Mouse (Mus musculus) midbrain, embryonic 13.5 days (tissue): ENCODE measurements around the gene Hoxb8. TPM values are rescaled to one million over a fixed set of nuclear protein-coding genes. Genes with fewer than 3 reads are reported as not detected.

Experiments
- ATAC-seq: fragments of 200-750 bp; cut with Nextera tagmentation; 2 replicates; pipeline ENCODE4 v1.8.0; 2017; ENCODE audit warnings: mild to moderate bottlenecking, moderate TSS enrichment, moderate library complexity
- H3K27ac ChIP-seq: fragments of 300-500 bp; sonication (generic); 2 replicates; pipeline ENCODE4 v1.5.1; 2015; ENCODE audit warnings: inconsistent platforms, mild to moderate bottlenecking, moderate library complexity
- H3K27me3 ChIP-seq: fragments of 300-500 bp; sonication (generic); 2 replicates; pipeline ENCODE4 v1.6.1; 2015; ENCODE audit warnings: mild to moderate bottlenecking, inconsistent platforms
- H3K36me3 ChIP-seq: fragments of 300-500 bp; sonication (generic); 2 replicates; pipeline ENCODE4 v1.6.1; 2015; ENCODE audit warnings: mild to moderate bottlenecking, inconsistent platforms
- H3K4me1 ChIP-seq: fragments of 300-500 bp; sonication (generic); replicated peaks from 2 replicates; pipeline ENCODE4 v1.6.1; 2015; ENCODE audit warnings: inconsistent platforms
- H3K4me2 ChIP-seq: fragments of 300-500 bp; sonication (generic); replicated peaks from 2 replicates; pipeline ENCODE4 v1.6.1; 2015; ENCODE audit warnings: moderate library complexity, mild to moderate bottlenecking, inconsistent platforms
- H3K4me3 ChIP-seq: fragments of 300-500 bp; sonication (generic); replicated peaks from 2 replicates; pipeline ENCODE4 v1.5.1; 2015; ENCODE audit warnings: mild to moderate bottlenecking, inconsistent platforms
- H3K9ac ChIP-seq: fragments of 300-500 bp; sonication (generic); replicated peaks from 2 replicates; pipeline ENCODE4 v1.6.1; 2015; ENCODE audit warnings: mild to moderate bottlenecking, inconsistent platforms
- H3K9me3 ChIP-seq: fragments of 300-500 bp; sonication (generic); 2 replicates; pipeline ENCODE4 v1.6.1; 2016; ENCODE audit warnings: mild to moderate bottlenecking, inconsistent platforms
- WGBS: fragments of 180-500 bp; shearing (Covaris S2); methylation state at CpG from one replicate; pipeline ENCODE4 v1.1.7; 2015; 5-methylcytosine and 5-hydroxymethylcytosine counted together
- polyA plus RNA-seq: library from polyadenylated mRNA; unstranded; fragments of >200 nt; fragmentation: Nextera tagmentation; extraction: Ambion mirVana; gene quantifications from 2 replicates; pipeline ENCODE4 v1.2.1, GENCODE M21; 2015

Gene Hoxb8
- polyA plus RNA-seq, 1 experiment from 2014 or later, result not detected

DNA sequence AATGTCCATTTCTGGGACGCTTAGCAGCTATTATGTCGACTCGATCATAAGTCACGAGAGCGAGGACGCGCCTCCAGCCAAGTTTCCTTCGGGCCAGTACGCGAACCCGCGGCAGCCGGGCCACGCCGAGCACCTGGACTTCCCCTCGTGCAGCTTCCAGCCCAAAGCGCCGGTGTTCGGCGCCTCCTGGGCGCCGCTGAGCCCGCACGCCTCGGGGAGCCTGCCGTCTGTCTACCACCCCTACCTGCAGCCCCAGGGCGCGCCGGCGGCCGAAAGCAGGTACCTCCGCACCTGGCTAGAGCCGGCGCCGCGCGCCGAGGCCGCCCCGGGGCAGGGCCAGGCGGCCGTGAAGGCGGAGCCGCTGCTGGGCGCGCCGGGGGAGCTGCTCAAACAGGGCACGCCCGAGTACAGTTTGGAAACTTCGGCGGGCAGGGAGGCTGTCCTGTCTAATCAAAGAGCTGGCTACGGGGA lies 10.1 kb upstream of the Hoxb8 start:
- peaks cover 100% of the 10 kb centered on the region for H3K27me3 ChIP-seq
- H3K4me3 ChIP-seq, result 0 out of 2 replicates have a peak overlapping the region, but pooled peaks have one; percentile 5
- no peaks in the 10 kb centered on the region for H3K9me3 ChIP-seq
- ATAC-seq, result no peak
- no peak overlapping the region for H3K4me2 ChIP-seq
- H3K9ac ChIP-seq, result no peak overlapping the region
- WGBS, result under 1% methylated on average over 52 of the region's 52 CpGs
- H3K36me3 ChIP-seq, result no peaks in the 10 kb centered on the region
- H3K4me1 ChIP-seq, result peaks cover 6% of the 10 kb centered on the region
- H3K27ac ChIP-seq, result no peak overlapping the region

DNA sequence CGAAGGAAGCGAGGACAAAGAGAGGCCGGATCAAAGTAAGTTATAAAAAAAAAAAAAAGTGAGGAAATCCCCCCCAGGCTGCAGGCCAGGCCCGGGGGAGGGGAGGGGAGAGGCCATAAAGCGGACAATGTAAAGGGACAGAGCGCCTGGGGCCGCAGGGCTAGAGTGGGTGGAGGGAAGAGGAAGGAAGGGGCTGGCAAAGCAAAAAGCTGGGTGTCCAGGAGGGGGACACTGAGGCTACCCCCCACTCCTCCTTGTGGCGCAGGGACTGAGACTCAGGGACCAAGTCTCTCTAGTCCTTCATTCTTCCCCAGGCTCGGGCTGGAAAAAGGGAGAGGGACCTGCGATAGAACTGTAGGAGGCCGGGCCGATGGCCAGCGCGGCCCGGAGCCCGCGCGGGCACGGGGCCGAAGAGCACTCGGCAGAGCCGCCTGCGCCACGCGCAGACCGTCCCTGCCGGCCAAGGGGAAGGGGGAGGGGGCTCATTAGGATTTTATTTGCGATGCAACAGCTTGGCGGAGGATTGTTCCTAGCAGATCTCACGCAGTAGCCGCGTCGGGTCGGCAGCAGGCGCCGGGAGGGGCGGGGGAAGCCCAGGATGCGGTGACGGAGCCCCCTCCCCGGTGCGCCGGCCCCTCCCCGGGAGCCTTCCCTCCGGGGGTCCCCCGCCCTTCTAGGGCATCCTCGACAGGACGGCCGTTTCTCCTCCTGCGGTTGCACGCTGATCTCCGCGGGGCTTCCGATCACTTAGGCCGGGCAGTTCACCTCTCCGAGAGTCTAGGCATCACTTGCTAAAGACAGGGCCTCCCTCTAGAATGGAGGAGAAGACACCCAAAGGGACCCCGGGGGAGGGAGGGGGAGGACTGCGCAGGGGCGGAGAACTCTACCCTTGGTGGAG lies 9.4 kb upstream of the Hoxb8 start:
- Histone ChIP-seq H3K9me3 (no peaks in the 10 kb centered on the region), H3K4me1 (peaks cover 6% of the 10 kb centered on the region), H3K27ac (no peak overlapping the region), H3K36me3 (no peaks in the 10 kb centered on the region), H3K9ac (no peak overlapping the region), H3K4me3 (peak overlapping the region; percentile 6; the same call in 1 of the 2 replicates), H3K4me2 (peak overlapping the region; percentile 9; the same call in 1 of the 2 replicates), H3K27me3 (peaks cover 100% of the 10 kb centered on the region)
- under 1% methylated on average over 56 of the region's 58 CpGs for WGBS
- ATAC-seq, result no peak

DNA sequence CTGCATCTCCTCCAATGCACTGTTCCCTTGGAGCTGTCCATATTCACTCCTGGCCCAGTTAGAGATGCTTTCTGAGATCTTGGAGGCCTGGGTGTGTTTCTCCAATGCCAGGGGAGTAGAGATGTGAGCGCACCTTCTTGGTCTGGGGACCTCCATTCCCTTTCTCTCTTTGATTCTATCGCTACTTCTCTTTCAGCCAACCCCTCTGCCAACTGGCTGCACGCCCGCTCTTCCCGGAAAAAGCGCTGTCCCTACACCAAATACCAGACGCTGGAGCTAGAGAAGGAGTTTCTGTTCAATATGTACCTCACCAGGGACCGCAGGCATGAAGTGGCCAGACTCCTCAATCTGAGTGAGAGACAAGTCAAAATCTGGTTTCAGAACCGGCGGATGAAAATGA lies 7.3 kb upstream of the Hoxb8 start:
- Histone ChIP-seq H3K4me2 (no peak overlapping the region), H3K9me3 (no peaks in the 10 kb centered on the region), H3K36me3 (no peaks in the 10 kb centered on the region), H3K4me3 (no peak overlapping the region), H3K27me3 (peaks cover 99% of the 10 kb centered on the region), H3K9ac (no peak overlapping the region), H3K27ac (no peak overlapping the region), H3K4me1 (peaks cover 6% of the 10 kb centered on the region)
- ATAC-seq, result no peak
- WGBS, result 3% methylated on average over 10 of the region's 10 CpGs

DNA sequence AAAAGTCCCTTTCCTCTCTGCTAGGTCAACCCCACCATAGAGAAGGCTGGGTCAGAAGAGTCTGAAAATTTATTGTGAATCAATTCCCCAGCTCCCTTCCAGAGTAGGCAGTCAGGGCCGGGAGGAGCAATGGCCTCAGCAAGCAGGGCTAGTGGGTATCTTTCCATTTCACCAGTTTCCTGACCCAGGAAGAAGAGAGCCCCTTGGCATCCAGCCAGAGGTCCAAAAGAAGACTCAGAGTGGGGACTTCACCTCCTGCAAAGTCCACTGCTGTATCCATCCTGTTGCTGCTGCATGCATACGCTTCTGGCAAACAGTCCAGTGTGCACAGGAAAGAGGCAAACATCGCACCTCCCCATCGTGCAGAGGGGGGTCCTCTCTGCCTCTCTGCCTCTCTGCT lies 5.8 kb upstream of the Hoxb8 start:
- Histone ChIP-seq H3K4me1 (peaks cover 6% of the 10 kb centered on the region), H3K27me3 (peaks cover 99% of the 10 kb centered on the region), H3K36me3 (no peaks in the 10 kb centered on the region), H3K9ac (no peak overlapping the region), H3K4me2 (no peak overlapping the region), H3K4me3 (no peak overlapping the region), H3K9me3 (no peaks in the 10 kb centered on the region), H3K27ac (no peak overlapping the region)
- no peak for ATAC-seq
- 14% methylated on average over 4 of the region's 4 CpGs for WGBS

DNA sequence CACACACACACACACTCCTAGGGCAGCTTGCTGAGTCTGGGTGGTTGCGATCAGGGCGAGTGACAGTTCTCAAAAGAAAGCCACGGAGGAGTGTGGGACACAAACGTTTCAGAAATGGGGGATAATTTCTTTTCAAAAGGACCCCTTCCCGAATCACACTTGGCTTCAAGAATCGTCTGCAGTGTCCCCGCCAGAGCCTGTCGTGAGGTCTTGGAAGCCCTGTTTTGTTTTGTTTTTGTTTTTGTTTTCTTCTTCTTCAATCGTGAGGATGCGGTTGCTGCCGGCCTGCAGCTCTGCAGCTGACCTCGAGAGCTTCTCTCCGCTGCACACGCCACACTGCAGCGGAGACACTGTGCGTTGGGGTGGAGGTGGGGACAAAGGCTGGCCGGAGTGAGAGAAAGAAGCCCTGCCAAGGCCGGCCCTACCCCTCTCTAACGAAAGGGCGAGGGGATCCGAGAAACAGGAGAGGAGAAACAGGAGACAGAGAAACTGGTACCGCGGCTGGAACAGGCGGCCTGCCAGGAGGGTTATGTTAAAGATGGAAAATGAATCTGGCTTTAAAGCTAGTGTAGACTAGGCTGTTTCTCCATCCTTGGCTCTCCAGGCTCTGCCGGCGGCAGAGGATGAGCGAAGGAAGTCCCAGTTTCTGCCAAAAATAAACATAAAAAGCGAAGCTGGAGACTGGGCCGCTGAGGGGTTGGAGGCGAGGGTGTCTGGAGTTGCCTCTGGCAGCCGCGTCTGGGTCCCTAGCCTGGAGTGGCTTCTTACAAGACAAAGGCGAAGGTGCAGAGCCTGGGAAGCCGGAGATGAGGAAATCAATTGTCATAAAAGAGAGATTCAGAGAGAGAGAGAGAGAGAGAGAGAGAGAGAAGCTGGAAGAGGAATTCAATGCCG lies 4.3 kb upstream of the Hoxb8 start:
- H3K9ac ChIP-seq, result no peak overlapping the region
- no peaks in the 10 kb centered on the region for H3K36me3 ChIP-seq
- no peak overlapping the region for H3K4me3 ChIP-seq
- no peak for ATAC-seq
- 1% methylated on average over 35 of the region's 35 CpGs for WGBS
- no peak overlapping the region for H3K4me2 ChIP-seq
- peaks cover 2% of the 10 kb centered on the region for H3K4me1 ChIP-seq
- H3K27ac ChIP-seq, result no peak overlapping the region
- H3K27me3 ChIP-seq, result peaks cover 98% of the 10 kb centered on the region
- no peaks in the 10 kb centered on the region for H3K9me3 ChIP-seq

DNA sequence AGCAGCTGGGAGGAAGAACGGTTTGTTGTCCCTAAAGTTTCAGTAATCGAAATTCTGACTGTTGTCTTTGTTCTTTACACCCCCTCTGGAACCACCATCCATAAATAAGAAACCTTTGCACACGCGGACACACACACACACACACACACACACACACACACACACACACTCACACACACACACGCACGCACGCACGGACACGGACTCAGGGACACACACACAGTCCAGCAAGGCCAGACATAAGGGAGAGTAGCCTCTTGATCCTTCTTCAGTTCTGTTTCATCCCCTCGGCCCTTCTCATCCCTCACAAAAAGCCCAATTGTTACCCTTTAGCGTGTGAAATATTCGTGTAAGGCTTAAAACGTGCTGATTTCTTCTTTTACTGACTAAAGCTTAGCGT lies 3.4 kb upstream of the Hoxb8 start:
- H3K27me3 ChIP-seq, result peaks cover 98% of the 10 kb centered on the region
- no peak overlapping the region for H3K4me2 ChIP-seq
- H3K36me3 ChIP-seq, result no peaks in the 10 kb centered on the region
- H3K4me3 ChIP-seq, result no peak overlapping the region
- WGBS, result 15% methylated on average over 14 of the region's 14 CpGs
- no peak for ATAC-seq
- no peaks in the 10 kb centered on the region for H3K4me1 ChIP-seq
- H3K27ac ChIP-seq, result no peak overlapping the region
- H3K9ac ChIP-seq, result no peak overlapping the region
- no peaks in the 10 kb centered on the region for H3K9me3 ChIP-seq

DNA sequence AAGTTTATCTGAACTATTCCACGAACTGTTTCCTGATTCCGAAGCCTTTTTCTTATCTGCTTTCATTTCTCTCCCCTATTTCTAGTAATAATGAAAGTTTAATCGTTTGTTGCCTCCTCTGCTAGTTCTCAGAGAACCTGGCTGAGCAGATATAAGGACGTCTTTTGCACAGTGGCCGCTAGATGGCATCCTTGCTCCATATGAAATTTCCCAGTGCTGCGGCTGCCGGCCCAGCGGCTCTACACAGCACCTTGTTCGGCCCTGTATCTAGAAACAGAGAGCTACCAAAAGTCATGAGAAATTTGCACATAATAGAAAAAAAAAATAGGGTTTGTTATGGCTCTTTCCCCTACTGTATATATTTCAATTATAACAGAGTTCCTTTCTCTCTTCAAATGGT lies 2.9 kb upstream of the Hoxb8 start:
- Histone ChIP-seq H3K36me3 (no peaks in the 10 kb centered on the region), H3K27ac (no peak overlapping the region), H3K9ac (no peak overlapping the region), H3K4me3 (no peak overlapping the region), H3K4me1 (no peaks in the 10 kb centered on the region), H3K4me2 (no peak overlapping the region), H3K27me3 (peaks cover 98% of the 10 kb centered on the region), H3K9me3 (no peaks in the 10 kb centered on the region)
- under 1% methylated on average over 9 of the region's 9 CpGs for WGBS
- 0 out of 2 replicates have a peak, but pooled peaks have one; percentile 60 for ATAC-seq

DNA sequence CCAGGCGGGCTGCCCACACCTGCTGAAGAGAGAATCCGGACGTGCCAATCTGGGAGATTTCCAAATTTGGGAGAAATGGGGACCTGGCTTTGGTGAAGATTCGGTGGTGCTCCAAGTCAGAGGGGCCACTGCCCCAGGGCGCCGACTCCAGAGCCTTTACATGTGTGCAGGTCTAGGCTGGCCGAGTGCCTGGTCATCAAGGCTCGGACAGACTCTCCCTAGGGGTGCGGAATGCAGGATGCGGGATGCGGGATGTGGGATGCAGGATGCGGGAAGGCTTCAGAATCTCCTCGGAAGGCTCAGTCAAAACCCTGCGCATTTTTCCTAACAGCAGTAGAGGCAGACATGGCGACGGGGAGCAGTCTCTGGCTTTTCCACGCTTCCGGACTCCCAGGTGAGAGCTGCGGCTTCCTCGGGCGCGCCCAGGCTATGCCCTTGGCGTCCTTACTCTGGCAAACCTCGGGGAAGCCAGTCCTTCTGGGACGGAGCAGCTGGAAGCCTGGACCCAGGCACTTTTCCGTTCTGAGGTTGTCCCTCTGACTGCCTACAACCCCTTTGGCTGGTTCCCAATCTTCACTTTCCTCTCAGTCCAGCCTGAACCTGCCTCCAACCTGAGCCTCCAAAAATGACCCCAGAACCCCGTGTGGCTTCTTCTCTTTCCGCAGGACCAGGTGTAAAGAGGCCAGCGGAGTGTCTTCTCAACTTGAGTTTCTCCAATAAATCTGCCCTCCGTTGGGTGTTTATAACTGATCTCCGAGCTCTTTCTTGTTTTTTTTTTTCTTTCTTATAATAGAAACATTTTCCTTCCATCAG lies 2.1 kb upstream of the Hoxb8 start:
- Histone ChIP-seq H3K27me3 (peaks cover 98% of the 10 kb centered on the region), H3K4me3 (no peak overlapping the region), H3K9me3 (no peaks in the 10 kb centered on the region), H3K4me1 (peaks cover 7% of the 10 kb centered on the region; the same call in 1 of the 2 replicates), H3K4me2 (no peak overlapping the region), H3K27ac (no peak overlapping the region), H3K9ac (no peak overlapping the region), H3K36me3 (no peaks in the 10 kb centered on the region)
- 2% methylated on average over 31 of the region's 31 CpGs for WGBS
- no peak for ATAC-seq

DNA sequence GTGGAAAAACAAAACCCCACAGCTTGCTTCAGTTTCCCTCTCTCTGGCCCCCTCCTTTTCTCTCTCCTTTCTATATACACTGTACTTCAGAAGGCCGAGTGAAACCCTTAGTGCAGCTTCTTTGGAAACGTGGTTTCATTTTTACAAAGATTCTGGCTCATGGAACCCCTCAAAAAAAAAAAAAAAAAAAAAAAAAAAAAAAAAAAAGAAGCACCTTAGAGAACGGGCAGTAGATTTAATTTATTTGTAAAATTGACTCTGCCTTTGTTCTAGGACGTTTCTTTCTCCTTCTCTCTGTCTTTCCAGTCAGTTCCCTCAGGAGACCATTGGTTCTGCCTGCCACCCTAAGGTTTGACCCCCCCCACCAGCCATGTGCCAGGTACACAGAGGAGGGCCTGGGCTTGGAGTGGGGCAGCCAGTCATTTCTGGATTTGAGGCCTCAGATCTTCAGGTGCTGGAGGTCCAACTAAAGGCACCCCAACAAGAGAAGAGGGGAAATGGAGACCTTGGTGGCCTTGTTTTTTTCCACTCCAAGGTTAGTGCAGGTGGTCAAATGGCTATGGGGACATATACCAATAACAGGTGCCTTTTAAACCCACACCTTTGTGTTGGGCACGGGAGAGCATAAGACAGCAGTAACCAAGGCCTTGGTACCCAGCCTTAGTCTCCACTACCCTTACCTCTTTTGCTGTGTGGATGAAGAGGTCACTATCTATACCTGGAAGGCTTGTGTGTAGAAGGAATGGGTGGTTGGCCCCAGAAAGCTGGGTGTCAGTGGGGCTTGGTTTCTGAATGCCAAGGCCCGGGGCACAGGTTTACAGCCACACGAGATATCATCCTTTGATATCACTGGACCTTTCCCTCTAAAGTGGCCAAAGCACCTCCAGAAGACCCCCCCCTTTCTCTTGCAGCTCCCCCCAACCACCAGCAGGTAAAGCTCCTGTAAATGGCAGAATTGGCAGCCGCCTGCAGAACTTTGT lies 1.0 kb upstream of the Hoxb8 start:
- peaks cover 9% of the 10 kb centered on the region; the same call in 1 of the 2 replicates for H3K4me1 ChIP-seq
- no peak overlapping the region for H3K4me2 ChIP-seq
- H3K27ac ChIP-seq, result no peak overlapping the region
- no peaks in the 10 kb centered on the region for H3K36me3 ChIP-seq
- no peak overlapping the region for H3K4me3 ChIP-seq
- H3K27me3 ChIP-seq, result peaks cover 98% of the 10 kb centered on the region
- H3K9ac ChIP-seq, result no peak overlapping the region
- no peaks in the 10 kb centered on the region for H3K9me3 ChIP-seq
- WGBS, result 5% methylated on average over 8 of the region's 8 CpGs
- no peak for ATAC-seq

DNA sequence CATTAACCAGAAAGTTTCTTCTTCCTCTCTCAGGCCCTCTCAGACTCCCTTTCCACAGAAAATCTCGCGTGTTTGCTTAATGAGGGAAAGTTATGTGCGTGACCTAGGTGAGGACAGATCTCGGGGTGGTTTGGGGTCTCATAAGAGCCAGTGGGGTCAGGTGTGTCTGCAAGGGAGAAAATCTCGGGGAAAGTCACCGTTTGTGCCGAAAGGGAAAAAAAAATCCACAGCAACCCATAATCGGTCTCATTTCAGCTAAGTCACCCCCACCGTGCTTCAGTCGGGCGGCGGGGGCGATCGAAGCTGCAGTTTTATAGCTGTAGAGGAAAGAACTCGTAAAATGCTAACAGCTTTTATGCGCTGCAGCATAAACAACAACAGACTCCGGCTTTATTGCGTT lies 309 bp upstream of the Hoxb8 start:
- WGBS, result 5% methylated on average over 18 of the region's 18 CpGs
- no peaks in the 10 kb centered on the region for H3K36me3 ChIP-seq
- no peak overlapping the region for H3K4me2 ChIP-seq
- H3K9me3 ChIP-seq, result no peaks in the 10 kb centered on the region
- no peak overlapping the region for H3K4me3 ChIP-seq
- ATAC-seq, result no peak
- peaks cover 9% of the 10 kb centered on the region; the same call in 1 of the 2 replicates for H3K4me1 ChIP-seq
- peaks cover 98% of the 10 kb centered on the region for H3K27me3 ChIP-seq
- H3K9ac ChIP-seq, result no peak overlapping the region
- no peak overlapping the region for H3K27ac ChIP-seq
